Mouse (Mus musculus) embryo, embryonic 10.5 days (tissue): ENCODE measurements at regions not wholly inside any gene's neighbourhood (a gene's known extent, or its start where the extent isn't known, plus 50 kb on each side); places are given as distances from the start of the nearest gene placed in this dataset.
A peak's percentile ranks its signal among the peaks of the same experiment; 100 is the strongest.
"Not testable (repeated sequence)": the region's sequence is repeated elsewhere in the genome, so short reads cannot be mapped to it uniquely, and the experiment has no call there.

Source experiments
- DNase-seq: peaks from one replicate; pipeline ENCODE4 v3.0.0-alpha.2; 2015; ENCODE audit warnings: low spot score

DNA sequence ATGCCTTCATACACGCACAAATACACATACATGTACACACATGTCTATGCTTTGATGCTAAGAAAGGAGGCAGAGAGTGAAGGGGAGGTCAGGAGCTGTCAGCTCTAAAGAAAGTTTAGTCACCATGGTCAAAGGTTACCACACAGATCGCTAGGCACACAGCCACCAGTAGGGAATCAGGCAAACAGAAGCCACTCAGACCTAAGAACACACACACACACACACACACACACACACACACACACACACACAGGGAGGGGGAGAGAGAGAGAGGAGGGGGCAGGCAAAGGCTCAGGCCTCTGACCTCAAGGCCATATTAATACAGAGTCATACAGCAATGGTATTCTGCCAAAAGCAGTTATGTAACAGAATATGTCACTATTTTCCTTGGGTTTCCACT lies 67.5 kb upstream of the Atxn1 start:
- no peak for DNase-seq

DNA sequence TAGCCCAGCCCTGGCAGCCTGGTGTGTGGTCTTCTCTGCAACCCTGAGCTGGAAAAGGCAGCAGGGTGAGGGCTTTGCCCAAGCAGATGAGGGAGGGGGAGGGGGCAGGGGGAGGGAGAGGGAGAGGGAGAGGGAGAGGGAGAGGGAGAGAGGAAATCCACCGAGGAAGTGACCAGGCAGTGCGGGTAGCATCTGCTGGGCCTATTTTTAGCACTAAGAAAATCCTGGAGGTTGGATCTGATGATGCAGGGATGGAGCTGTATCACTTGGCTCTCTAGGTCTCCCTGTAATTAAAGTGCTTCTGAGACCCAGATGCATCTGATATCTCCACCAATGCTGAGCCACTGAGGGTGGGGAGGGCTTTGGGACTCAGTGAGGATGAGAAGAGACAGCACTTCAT lies 61.2 kb upstream of the Atxn1 start:
- no peak for DNase-seq

DNA sequence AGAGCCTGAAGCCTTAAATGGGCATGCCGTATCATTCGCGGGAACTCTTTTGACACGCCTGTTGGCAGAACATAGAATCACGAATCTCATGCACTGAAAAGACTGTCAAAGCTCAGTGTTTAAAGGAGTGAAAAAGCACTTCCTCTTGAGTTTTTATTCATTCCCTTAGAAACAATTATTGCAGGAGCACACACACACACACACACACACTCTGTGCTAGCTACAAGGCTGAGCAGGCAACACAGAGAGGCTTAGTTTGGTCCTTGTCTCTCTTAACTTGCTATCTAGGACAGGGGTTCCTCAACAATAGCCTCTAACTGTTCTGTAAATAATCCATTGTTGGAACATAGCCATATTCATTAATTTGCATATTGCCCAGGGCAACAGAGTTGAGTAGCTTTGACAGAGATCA lies 58.8 kb upstream of the Atxn1 start:
- DNase-seq = no peak

DNA sequence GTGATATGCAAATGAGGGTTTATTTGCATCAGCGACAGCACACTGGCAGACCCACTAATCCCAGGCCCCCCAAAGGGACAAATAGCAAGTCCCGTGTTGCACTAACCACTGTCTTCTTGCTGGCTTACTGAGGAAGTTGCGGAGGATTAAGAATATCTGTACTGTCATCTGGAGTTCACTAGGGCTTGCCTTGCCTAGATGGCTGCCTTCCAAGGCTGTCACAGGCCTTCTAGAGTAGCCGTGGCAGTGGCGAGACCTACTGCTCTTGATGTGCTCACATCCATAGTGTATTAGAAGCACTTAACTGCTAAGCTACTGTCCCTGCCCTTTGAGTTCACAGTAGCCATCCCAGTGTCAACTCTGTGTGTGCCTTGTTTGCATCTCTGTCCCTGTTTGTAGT lies 58.4 kb upstream of the Atxn1 start:
- no peak for DNase-seq

- no peak for DNase-seq
Observed at GRCm38 (mm10) chr13:46020945-46021835, 56.4 kb upstream of the Atxn1 start.

GRCm38 (mm10) chr13:46019431-46020166 lies 54.8 kb upstream of the Atxn1 start:
- peak; percentile 63 for DNase-seq

DNA sequence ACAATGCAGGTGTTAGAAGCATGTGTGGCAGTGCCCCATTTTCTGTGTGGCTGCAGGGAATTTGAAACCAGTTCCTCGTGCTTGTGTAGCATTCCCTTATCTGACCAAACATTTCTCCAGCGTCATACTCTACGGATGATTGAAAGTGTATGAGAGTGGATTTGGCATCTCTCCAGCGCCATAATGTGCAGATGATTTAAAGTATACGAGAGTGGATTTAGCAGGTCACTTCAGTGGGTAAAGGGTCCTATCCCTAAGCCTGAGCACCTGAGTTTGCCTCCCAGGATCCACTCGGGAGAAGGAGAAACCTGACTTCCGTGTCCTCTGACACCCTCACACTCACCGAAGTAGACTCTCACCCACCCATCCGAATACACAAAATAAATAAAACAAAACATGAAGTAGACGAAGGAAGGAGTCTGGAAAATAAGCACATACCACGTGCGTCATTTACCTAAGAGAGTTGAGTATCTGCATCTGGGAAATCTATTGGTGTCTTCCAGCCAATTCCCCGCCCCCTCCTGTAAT lies 54.2 kb upstream of the Atxn1 start:
- no peak for DNase-seq

DNA sequence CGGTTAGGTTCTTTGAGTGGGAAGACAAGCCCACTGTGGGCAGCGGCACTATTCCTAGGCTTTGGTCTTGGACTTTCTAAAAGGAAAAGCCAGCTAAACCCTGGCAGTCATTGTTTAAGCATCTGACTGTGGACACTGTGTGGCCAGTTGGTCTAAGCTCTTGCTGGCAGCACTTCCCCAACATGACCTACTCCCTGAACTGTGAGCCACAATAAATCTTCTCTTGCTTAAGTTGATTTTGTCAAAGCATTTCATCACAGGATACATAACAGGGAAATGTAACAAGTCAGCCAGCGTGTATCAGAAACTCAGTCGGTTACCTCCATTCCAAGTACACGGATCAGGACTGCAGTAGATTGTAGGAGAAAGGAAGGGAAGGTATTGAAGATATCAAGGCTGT lies 52.9 kb upstream of the Atxn1 start:
- no peak for DNase-seq

GRCm38 (mm10) chr13:46017011-46017410 lies 52.2 kb upstream of the Atxn1 start:
- DNase-seq = not testable (repeated sequence)

- DNase-seq = no peak
Observed at GRCm38 (mm10) chr13:46015231-46015630, 50.4 kb upstream of the Atxn1 start.

DNA sequence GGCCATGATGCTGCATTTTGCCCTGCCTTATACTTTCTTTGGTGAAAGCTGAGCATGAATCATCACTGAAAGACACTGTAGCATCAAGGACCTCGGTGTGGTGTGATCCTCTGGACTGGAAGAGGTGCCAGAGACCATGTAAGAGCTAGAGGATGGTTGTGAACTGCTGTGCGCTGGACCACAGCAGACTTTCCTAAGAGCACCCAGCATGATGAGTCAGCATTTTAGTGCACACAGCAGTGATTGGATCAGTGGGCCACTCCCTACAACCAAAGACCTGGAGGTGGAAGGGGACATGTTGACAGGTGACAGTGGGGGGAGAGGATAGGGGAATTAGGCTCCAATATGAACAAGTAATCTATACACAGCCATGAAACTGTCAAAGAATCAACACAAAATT lies 49.8 kb upstream of the Atxn1 start:
- no peak for DNase-seq
